In genomic region chr11:104288835-104289198, GRCm38 (mm10) we compare ENCODE assay signal across 7 mouse cellular contexts. TPM values are rescaled to one million over a fixed set of nuclear protein-coding genes. Genes with fewer than 3 reads are reported as not detected.
DNase-seq lines count a peak whose midpoint lies in the region; ATAC-seq and TF ChIP-seq lines count a peak whose summit lies in the region.

No protein-coding gene starts in this region.

- H3K27ac ChIP-seq in hindbrain, postnatal 0 days: peak overlapping the region; percentile 62

- TF ChIP-seq CTCF in hindbrain, postnatal 0 days (IDR thresholded peaks at IDR 0.05; ENCODE audit: low read depth): no peak

- peak; percentile 57 for DNase-seq in MN1 (ENCODE audit: low spot score)
- peak; percentile 89 for DNase-seq in cerebellum, adult 8-10 months
- peak; percentile 41 for DNase-seq in hindbrain, postnatal 0 days (ENCODE audit: low spot score)
- peak; percentile 65 to 77 for DNase-seq in left cerebral cortex, postnatal 36 days (ENCODE audit: low spot score in 2 of 2)
- DNase-seq in testis, postnatal 14 days (ENCODE audit: low spot score): no peak
- DNase-seq in thymus, postnatal 0 days (ENCODE audit: low spot score): no peak
- no peak for DNase-seq in heart, postnatal 4 days

- H3K4me3 ChIP-seq in hindbrain, postnatal 0 days (ENCODE audit: low read length): no peak overlapping the region

- H3K9me3 ChIP-seq in hindbrain, postnatal 0 days (ENCODE audit: low read length): no peaks in the 10 kb centered on the region

- no peaks in the 10 kb centered on the region for H3K27me3 ChIP-seq in hindbrain, postnatal 0 days (ENCODE audit: insufficient read depth, low read length)

- no peak overlapping the region for H3K4me2 ChIP-seq in hindbrain, postnatal 0 days (ENCODE audit: low read depth, low read length)

- peak; percentile 55 for ATAC-seq in hindbrain, postnatal 0 days

- no peaks in the 10 kb centered on the region for H3K4me1 ChIP-seq in hindbrain, postnatal 0 days (ENCODE audit: insufficient read depth, low read length)

- intact Hi-C loops in left cerebral cortex, postnatal 36 days (cut with DNase I): no loop called here

- no peak overlapping the region for H3K9ac ChIP-seq in hindbrain, postnatal 0 days (replicated peaks; ENCODE audit: low read length)

- H3K36me3 ChIP-seq in hindbrain, postnatal 0 days (ENCODE audit: insufficient read depth, low read length): peaks cover 21% of the 10 kb centered on the region

- WGBS in hindbrain, postnatal 0 days: 38% methylated on average over 6 of the region's 6 CpGs

RNA-seq across cellular contexts. Expression of gene Mapt, which starts 57.6 kb away (rescaled TPM):
- total RNA-seq in hindbrain, postnatal 0 days (2014; rRNA removed): 473 and 516 TPM in 2 replicates
- polyA plus RNA-seq in hindbrain, postnatal 0 days (2015; fragmentation: Nextera tagmentation; extraction: Ambion mirVana): 966 and 1,028 TPM in 2 replicates
- total RNA-seq in left cerebral cortex, postnatal 36 days (2021): 100 to 1,000 TPM; 349 to 367 TPM
- 0.41 and 0.61 TPM in 2 replicates for polyA plus RNA-seq in thymus, postnatal 0 days (2015; fragmentation: Nextera tagmentation; extraction: Ambion mirVana)
- total RNA-seq in heart, postnatal 4 days (2021): 1 to 10 TPM; 7.1 to 8.1 TPM

Comparison
In these comparisons a context has a peak if more than half of its experiments do, and no peak if none do; other contexts are left out.
1. DNase-seq: peak in MN1 (single experiment), cerebellum, adult 8-10 months (single experiment), hindbrain, postnatal 0 days (single experiment) and left cerebral cortex, postnatal 36 days (2 of 2); none in testis, postnatal 14 days (single experiment), thymus, postnatal 0 days (single experiment) and heart, postnatal 4 days (single experiment).
2. RNA of gene Mapt, which starts 57.6 kb away (total RNA-seq): 473 to 516 TPM in hindbrain, postnatal 0 days and 349 to 367 TPM in left cerebral cortex, postnatal 36 days; 7.1 to 8.1 TPM in heart, postnatal 4 days; every median in the first group is over 10 times any median in the second.